Mouse (Mus musculus) embryonic facial prominence, embryonic 13.5 days (tissue): Measurements from ENCODE around the gene Eps15l1. TPM values are rescaled to one million over a fixed set of nuclear protein-coding genes. Genes with fewer than 3 reads are reported as not detected.

ENCODE experiments used
- ATAC-seq: fragments of 200-750 bp; cut with Nextera tagmentation; 2 replicates; pipeline ENCODE4 v1.8.0; 2017; ENCODE audit warnings: low read depth; ENCODE audit not compliant: insufficient number of reproducible peaks, insufficient read depth, low FRiP score, low TSS enrichment
- H3K27ac ChIP-seq: fragments of 300-500 bp; sonication (generic); 2 replicates; pipeline ENCODE4 v1.5.1; 2015; ENCODE audit warnings: moderate library complexity, mild to moderate bottlenecking, inconsistent platforms
- H3K27me3 ChIP-seq: fragments of 300-500 bp; sonication (generic); 2 replicates; pipeline ENCODE4 v1.6.1; 2015; ENCODE audit warnings: mild to moderate bottlenecking, inconsistent platforms
- H3K36me3 ChIP-seq: fragments of 300-500 bp; sonication (generic); 2 replicates; pipeline ENCODE4 v1.6.1; 2015; ENCODE audit warnings: mild to moderate bottlenecking, inconsistent platforms
- H3K4me1 ChIP-seq: fragments of 300-500 bp; sonication (generic); 2 replicates; pipeline ENCODE4 v1.6.1; 2015; ENCODE audit warnings: inconsistent platforms
- H3K4me2 ChIP-seq: fragments of 300-500 bp; sonication (generic); 2 replicates; pipeline ENCODE4 v1.6.1; 2015; ENCODE audit warnings: moderate library complexity, mild to moderate bottlenecking, inconsistent platforms
- H3K4me3 ChIP-seq: fragments of 300-500 bp; sonication (generic); 2 replicates; pipeline ENCODE4 v1.5.1; 2015; ENCODE audit warnings: mild to moderate bottlenecking, inconsistent platforms
- H3K9ac ChIP-seq: fragments of 300-500 bp; sonication (generic); 2 replicates; pipeline ENCODE4 v1.6.1; 2015; ENCODE audit warnings: mild to moderate bottlenecking, inconsistent platforms
- H3K9me3 ChIP-seq: fragments of 300-500 bp; sonication (generic); 2 replicates; pipeline ENCODE4 v1.6.1; 2016; ENCODE audit warnings: inconsistent platforms
- WGBS: fragments of 180-500 bp; shearing (Covaris S2); methylation state at CpG from one replicate; pipeline ENCODE4 v1.1.7; 2015; ENCODE audit warnings: mixed read lengths; 5-methylcytosine and 5-hydroxymethylcytosine counted together
- polyA plus RNA-seq: library from polyadenylated mRNA; unstranded; fragments of >200 nt; fragmentation: Nextera tagmentation; extraction: Ambion mirVana; gene quantifications from 2 replicates; pipeline ENCODE4 v1.2.1, GENCODE M21; 2015

Gene Eps15l1
- polyA plus RNA-seq, 1 experiment from 2014 or later = 65.1 TPM

- 0 out of 2 replicates have a peak, but pooled peaks cover 4% of the 10 kb centered on the region for H3K4me1 ChIP-seq
- no peak overlapping the region for H3K9ac ChIP-seq
- peaks cover 92% of the 10 kb centered on the region for H3K36me3 ChIP-seq
- H3K27ac ChIP-seq = no peak overlapping the region
- H3K9me3 ChIP-seq = no peaks in the 10 kb centered on the region
- H3K27me3 ChIP-seq = no peaks in the 10 kb centered on the region
- 23% methylated on average over 3 of the region's 3 CpGs for WGBS
- ATAC-seq = no peak
- H3K4me3 ChIP-seq = no peak overlapping the region
- H3K4me2 ChIP-seq = no peak overlapping the region
Observed at GRCm38 (mm10) chr8:72365826-72366225, 55.4 kb downstream of the Eps15l1 start.

GRCm38 (mm10) chr8:72365016-72365415, 56.2 kb downstream of the Eps15l1 start:
- no peaks in the 10 kb centered on the region for H3K27me3 ChIP-seq
- no peak for ATAC-seq
- no peak overlapping the region for H3K9ac ChIP-seq
- 0 out of 2 replicates have a peak, but pooled peaks cover 4% of the 10 kb centered on the region for H3K4me1 ChIP-seq
- H3K4me2 ChIP-seq = no peak overlapping the region
- no peak overlapping the region for H3K27ac ChIP-seq
- no peaks in the 10 kb centered on the region for H3K9me3 ChIP-seq
- peaks cover 85% of the 10 kb centered on the region for H3K36me3 ChIP-seq
- no peak overlapping the region for H3K4me3 ChIP-seq
- 87% methylated on average over 2 of the region's 2 CpGs for WGBS

- no peak overlapping the region for H3K4me2 ChIP-seq
- H3K9me3 ChIP-seq = no peaks in the 10 kb centered on the region
- H3K27me3 ChIP-seq = no peaks in the 10 kb centered on the region
- peaks cover 86% of the 10 kb centered on the region for H3K36me3 ChIP-seq
- no peak overlapping the region for H3K9ac ChIP-seq
- no peak for ATAC-seq
- H3K4me3 ChIP-seq = no peak overlapping the region
- H3K27ac ChIP-seq = no peak overlapping the region
- WGBS = 88% methylated on average over 7 of the region's 7 CpGs
- H3K4me1 ChIP-seq = 0 out of 2 replicates have a peak, but pooled peaks cover 4% of the 10 kb centered on the region
Observed at GRCm38 (mm10) chr8:72363457-72363856, 57.8 kb downstream of the Eps15l1 start.

GRCm38 (mm10) chr8:72362754-72363153, 58.5 kb downstream of the Eps15l1 start:
- no peak overlapping the region for H3K27ac ChIP-seq
- H3K9ac ChIP-seq = no peak overlapping the region
- H3K36me3 ChIP-seq = peaks cover 86% of the 10 kb centered on the region
- no peak overlapping the region for H3K4me3 ChIP-seq
- H3K4me1 ChIP-seq = 0 out of 2 replicates have a peak, but pooled peaks cover 4% of the 10 kb centered on the region
- no peaks in the 10 kb centered on the region for H3K27me3 ChIP-seq
- H3K9me3 ChIP-seq = no peaks in the 10 kb centered on the region
- no peak overlapping the region for H3K4me2 ChIP-seq
- 95% methylated on average over 4 of the region's 4 CpGs for WGBS
- no peak for ATAC-seq

- Histone ChIP-seq H3K36me3 (peaks cover 86% of the 10 kb centered on the region), H3K4me3 (no peak overlapping the region), H3K9me3 (no peaks in the 10 kb centered on the region), H3K27me3 (no peaks in the 10 kb centered on the region), H3K9ac (no peak overlapping the region), H3K27ac (no peak overlapping the region), H3K4me2 (no peak overlapping the region), H3K4me1 (no peaks in the 10 kb centered on the region)
- no peak for ATAC-seq
Observed at GRCm38 (mm10) chr8:72360162-72360561, 61.1 kb downstream of the Eps15l1 start.

GRCm38 (mm10) chr8:72356593-72356992, 64.7 kb downstream of the Eps15l1 start:
- Histone ChIP-seq H3K9me3 (no peaks in the 10 kb centered on the region), H3K4me2 (no peak overlapping the region), H3K4me3 (no peak overlapping the region), H3K27me3 (no peaks in the 10 kb centered on the region), H3K4me1 (no peaks in the 10 kb centered on the region), H3K27ac (no peak overlapping the region), H3K36me3 (peaks cover 88% of the 10 kb centered on the region), H3K9ac (no peak overlapping the region)
- ATAC-seq = no peak
- 87% methylated on average over 3 of the region's 3 CpGs for WGBS

- Histone ChIP-seq H3K4me2 (no peak overlapping the region), H3K36me3 (peaks cover 77% of the 10 kb centered on the region), H3K4me1 (no peaks in the 10 kb centered on the region), H3K27ac (no peak overlapping the region), H3K27me3 (no peaks in the 10 kb centered on the region), H3K4me3 (no peak overlapping the region), H3K9ac (no peak overlapping the region), H3K9me3 (no peaks in the 10 kb centered on the region)
- WGBS = 79% methylated on average over 11 of the region's 11 CpGs
- no peak for ATAC-seq
Observed at GRCm38 (mm10) chr8:72354272-72354671, 67.0 kb downstream of the Eps15l1 start.

- no peaks in the 10 kb centered on the region for H3K4me1 ChIP-seq
- H3K27me3 ChIP-seq = no peaks in the 10 kb centered on the region
- H3K27ac ChIP-seq = no peak overlapping the region
- H3K4me2 ChIP-seq = no peak overlapping the region
- no peak for ATAC-seq
- 85% methylated on average over 7 of the region's 7 CpGs for WGBS
- peaks cover 73% of the 10 kb centered on the region for H3K36me3 ChIP-seq
- no peaks in the 10 kb centered on the region for H3K9me3 ChIP-seq
- H3K4me3 ChIP-seq = no peak overlapping the region
- H3K9ac ChIP-seq = peak overlapping the region; percentile 40; the same call in 1 of the 2 replicates
Observed at GRCm38 (mm10) chr8:72353700-72354045, 67.6 kb downstream of the Eps15l1 start.

GRCm38 (mm10) chr8:72352951-72353699, 68.1 kb downstream of the Eps15l1 start:
- H3K4me2 ChIP-seq = no peak overlapping the region
- H3K9me3 ChIP-seq = no peaks in the 10 kb centered on the region
- ATAC-seq = 0 out of 2 replicates have a peak, but pooled peaks have one; percentile 8
- no peak overlapping the region for H3K27ac ChIP-seq
- H3K27me3 ChIP-seq = no peaks in the 10 kb centered on the region
- H3K9ac ChIP-seq = peak overlapping the region; percentile 40; the same call in 1 of the 2 replicates
- H3K4me1 ChIP-seq = no peaks in the 10 kb centered on the region
- WGBS = 81% methylated on average over 8 of the region's 8 CpGs
- H3K4me3 ChIP-seq = no peak overlapping the region
- peaks cover 73% of the 10 kb centered on the region for H3K36me3 ChIP-seq

GRCm38 (mm10) chr8:72351405-72352005, 69.8 kb downstream of the Eps15l1 start:
- Histone ChIP-seq H3K27me3 (no peaks in the 10 kb centered on the region), H3K9me3 (no peaks in the 10 kb centered on the region), H3K4me1 (no peaks in the 10 kb centered on the region), H3K9ac (no peak overlapping the region), H3K36me3 (peaks cover 71% of the 10 kb centered on the region), H3K27ac (no peak overlapping the region), H3K4me2 (no peak overlapping the region), H3K4me3 (no peak overlapping the region)
- WGBS = 86% methylated on average over 7 of the region's 7 CpGs
- ATAC-seq = no peak

GRCm38 (mm10) chr8:72350727-72351126, 70.5 kb downstream of the Eps15l1 start:
- Histone ChIP-seq H3K9me3 (no peaks in the 10 kb centered on the region), H3K9ac (no peak overlapping the region), H3K4me1 (no peaks in the 10 kb centered on the region), H3K27me3 (no peaks in the 10 kb centered on the region), H3K27ac (no peak overlapping the region), H3K4me2 (no peak overlapping the region), H3K4me3 (no peak overlapping the region), H3K36me3 (peaks cover 71% of the 10 kb centered on the region)
- 80% methylated on average over 8 of the region's 8 CpGs for WGBS
- no peak for ATAC-seq

- WGBS = 90% methylated on average over 9 of the region's 9 CpGs
- Histone ChIP-seq H3K27me3 (no peaks in the 10 kb centered on the region), H3K36me3 (peaks cover 71% of the 10 kb centered on the region), H3K4me1 (no peaks in the 10 kb centered on the region), H3K9me3 (no peaks in the 10 kb centered on the region), H3K4me2 (no peak overlapping the region), H3K9ac (no peak overlapping the region), H3K4me3 (no peak overlapping the region), H3K27ac (no peak overlapping the region)
- no peak for ATAC-seq
Observed at GRCm38 (mm10) chr8:72349838-72350237, 71.4 kb downstream of the Eps15l1 start.
